In the genomic region with DNA sequence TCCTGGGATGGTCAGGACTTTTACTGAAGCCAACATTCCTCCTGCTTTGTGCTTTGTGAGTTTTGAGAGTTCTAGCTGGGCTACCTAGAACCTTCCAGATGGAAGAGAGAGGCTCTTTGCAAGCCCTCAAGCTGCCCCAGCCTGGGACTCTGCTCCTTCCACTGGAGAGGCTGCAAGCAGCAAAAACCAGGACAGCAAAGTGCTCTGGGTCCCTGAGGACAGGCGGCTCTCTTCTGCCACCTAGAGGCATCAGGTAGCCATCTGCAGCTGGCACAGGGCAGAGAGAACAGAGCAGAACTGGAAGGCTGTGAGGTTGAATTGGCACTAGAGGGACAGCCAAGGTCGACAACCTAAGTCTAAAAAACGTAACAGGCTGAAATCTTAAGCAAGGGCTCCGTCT, we compare ENCODE assay signal across 8 mouse cellular contexts. TPM values are rescaled to one million over a fixed set of nuclear protein-coding genes. Genes with fewer than 3 reads are reported as not detected.
DNase-seq lines count a peak whose midpoint lies in the region; ATAC-seq and TF ChIP-seq lines count a peak whose summit lies in the region.

No protein-coding gene starts in this region.

- no peaks in the 10 kb centered on the region for H3K9me3 ChIP-seq in heart, embryonic 12.5 days (replicated peaks)
- H3K9me3 ChIP-seq in hindbrain, embryonic 16.5 days (ENCODE audit: control insufficient read depth, low read length) = 0 out of 2 replicates have a peak, but pooled peaks cover 2% of the 10 kb centered on the region
- H3K9me3 ChIP-seq in stomach, postnatal 0 days (ENCODE audit: control insufficient read depth, low read length) = no peaks in the 10 kb centered on the region

- ATAC-seq in heart, embryonic 12.5 days (ENCODE audit: insufficient number of reproducible peaks, low FRiP score) = no peak
- peak; percentile 72; the same call in 1 of the 2 replicates for ATAC-seq in hindbrain, embryonic 16.5 days
- no peak for ATAC-seq in stomach, postnatal 0 days (ENCODE audit: low FRiP score, low TSS enrichment)

- H3K4me2 ChIP-seq in heart, embryonic 12.5 days = no peak overlapping the region
- H3K4me2 ChIP-seq in hindbrain, embryonic 16.5 days (ENCODE audit: low read length) = no peak overlapping the region
- no peak overlapping the region for H3K4me2 ChIP-seq in stomach, postnatal 0 days (replicated peaks; ENCODE audit: low read depth)

- no peak overlapping the region for H3K9ac ChIP-seq in heart, embryonic 12.5 days
- H3K9ac ChIP-seq in hindbrain, embryonic 16.5 days (ENCODE audit: low read depth, low read length) = no peak overlapping the region
- H3K9ac ChIP-seq in stomach, postnatal 0 days (ENCODE audit: low read length) = no peak overlapping the region

- 16% methylated on average over 4 of the region's 4 CpGs for WGBS in heart, embryonic 12.5 days
- WGBS in hindbrain, embryonic 16.5 days = 23% methylated on average over 4 of the region's 4 CpGs
- 23% methylated on average over 4 of the region's 4 CpGs for WGBS in stomach, postnatal 0 days

- 0 out of 2 replicates have a peak, but pooled peaks cover 5% of the 10 kb centered on the region for H3K27me3 ChIP-seq in heart, embryonic 12.5 days (replicated peaks)
- H3K27me3 ChIP-seq in hindbrain, embryonic 16.5 days (replicated peaks; ENCODE audit: control insufficient read depth, insufficient read depth, low read length) = no peaks in the 10 kb centered on the region
- no peaks in the 10 kb centered on the region for H3K27me3 ChIP-seq in stomach, postnatal 0 days (ENCODE audit: control insufficient read depth, insufficient read depth, low read length)

- no peak overlapping the region for H3K4me3 ChIP-seq in heart, embryonic 12.5 days
- no peak overlapping the region for H3K4me3 ChIP-seq in hindbrain, embryonic 16.5 days (ENCODE audit: low read length)
- H3K4me3 ChIP-seq in stomach, postnatal 0 days (ENCODE audit: low read depth, low read length) = no peak overlapping the region

- H3K36me3 ChIP-seq in heart, embryonic 12.5 days = no peaks in the 10 kb centered on the region
- H3K36me3 ChIP-seq in hindbrain, embryonic 16.5 days (ENCODE audit: control insufficient read depth, insufficient read depth, low read length) = no peaks in the 10 kb centered on the region
- no peaks in the 10 kb centered on the region for H3K36me3 ChIP-seq in stomach, postnatal 0 days (ENCODE audit: control insufficient read depth, insufficient read depth, low read length)

- peak; percentile 17 to 46 for DNase-seq in heart, adult 9 months (ENCODE audit: low spot score in 2 of 2)
- peak; percentile 83 for DNase-seq in adrenal gland, postnatal 14 days
- DNase-seq in embryo, embryonic 11.5 days (ENCODE audit: low read depth, low spot score) = peak; percentile 42
- peak; percentile 75 to 79 for DNase-seq in left cerebral cortex, postnatal 14 days (ENCODE audit: low spot score in 2 of 2)
- DNase-seq in naive thymus-derived CD4-positive, alpha-beta T cell, adult 2 months (ENCODE audit: low read depth) = peak; percentile 84
- DNase-seq in stomach, postnatal 0 days (ENCODE audit: low spot score) = peak; percentile 84

- no peak overlapping the region for H3K27ac ChIP-seq in heart, embryonic 12.5 days (ENCODE audit: poor library complexity, severe bottlenecking)
- no peak overlapping the region for H3K27ac ChIP-seq in hindbrain, embryonic 16.5 days (ENCODE audit: low read depth, low read length)
- no peak overlapping the region for H3K27ac ChIP-seq in stomach, postnatal 0 days (replicated peaks)

- H3K4me1 ChIP-seq in heart, embryonic 12.5 days (replicated peaks) = no peaks in the 10 kb centered on the region
- H3K4me1 ChIP-seq in hindbrain, embryonic 16.5 days (ENCODE audit: control insufficient read depth, insufficient read depth, low read depth, low read length) = no peaks in the 10 kb centered on the region
- H3K4me1 ChIP-seq in stomach, postnatal 0 days (replicated peaks; ENCODE audit: control insufficient read depth, insufficient read depth) = no peaks in the 10 kb centered on the region

- peak; percentile 96 for TF ChIP-seq CTCF in stomach, postnatal 0 days (IDR thresholded peaks at IDR 0.05; ENCODE audit: low read depth)

- intact Hi-C loops in left cerebral cortex, postnatal 14 days (cut with DNase I) = loop anchor here (2.0 to 5.0 kb wide), 2 partner anchors 50 to 177 kb away; no protein-coding TSS in a partner anchor

- TF ChIP-seq EP300 in stomach, postnatal 0 days (optimal IDR thresholded peaks at IDR 0.05) = no peak

RNA-seq across cellular contexts. Expression of gene Tmprss3, which starts 11.4 kb away (rescaled TPM):
- polyA plus RNA-seq in heart, embryonic 12.5 days (2016; fragmentation: Nextera tagmentation; extraction: Ambion mirVana) = not detected in 2 replicates
- 0.11 TPM in 1 of 2 replicates, not detected in the other for total RNA-seq in adrenal gland, postnatal 14 days (2021)
- not detected in 2 replicates for polyA plus RNA-seq in hindbrain, embryonic 16.5 days (2015; fragmentation: Nextera tagmentation; extraction: Ambion mirVana)
- total RNA-seq in left cerebral cortex, postnatal 14 days (2021) = under 1 TPM in 1 of 2 experiments, not detected in 1; 0.13 TPM
- 0.39 TPM in 2 replicates for polyA plus RNA-seq in stomach, postnatal 0 days (2015; fragmentation: Nextera tagmentation; extraction: Ambion mirVana)

RNA-seq across cellular contexts. Expression of gene Ubash3a, which starts 20.3 kb away (rescaled TPM):
- 0.46 and 0.80 TPM in 2 replicates for polyA plus RNA-seq in heart, embryonic 12.5 days (2016; fragmentation: Nextera tagmentation; extraction: Ambion mirVana)
- 0.63 and 3.1 TPM in 2 replicates for total RNA-seq in adrenal gland, postnatal 14 days (2021)
- 0.15 TPM in 1 of 2 replicates, not detected in the other for polyA plus RNA-seq in hindbrain, embryonic 16.5 days (2015; fragmentation: Nextera tagmentation; extraction: Ambion mirVana)
- total RNA-seq in left cerebral cortex, postnatal 14 days (2021) = not detected
- polyA plus RNA-seq in stomach, postnatal 0 days (2015; fragmentation: Nextera tagmentation; extraction: Ambion mirVana) = 0.13 and 0.18 TPM in 2 replicates

RNA-seq across cellular contexts. Expression of gene Tff1, which starts 22.3 kb away (rescaled TPM):
- polyA plus RNA-seq in heart, embryonic 12.5 days (2016; fragmentation: Nextera tagmentation; extraction: Ambion mirVana) = not detected in 2 replicates
- total RNA-seq in adrenal gland, postnatal 14 days (2021) = not detected in 2 replicates
- polyA plus RNA-seq in hindbrain, embryonic 16.5 days (2015; fragmentation: Nextera tagmentation; extraction: Ambion mirVana) = not detected in 2 replicates
- total RNA-seq in left cerebral cortex, postnatal 14 days (2021) = not detected
- 9,478 and 9,587 TPM in 2 replicates for polyA plus RNA-seq in stomach, postnatal 0 days (2015; fragmentation: Nextera tagmentation; extraction: Ambion mirVana)

RNA-seq across cellular contexts. Expression of gene Tff2, which starts 43.3 kb away (rescaled TPM):
- polyA plus RNA-seq in heart, embryonic 12.5 days (2016; fragmentation: Nextera tagmentation; extraction: Ambion mirVana) = not detected in 2 replicates
- total RNA-seq in adrenal gland, postnatal 14 days (2021) = not detected in 2 replicates
- polyA plus RNA-seq in hindbrain, embryonic 16.5 days (2015; fragmentation: Nextera tagmentation; extraction: Ambion mirVana) = not detected in 2 replicates
- total RNA-seq in left cerebral cortex, postnatal 14 days (2021) = not detected
- 866 and 948 TPM in 2 replicates for polyA plus RNA-seq in stomach, postnatal 0 days (2015; fragmentation: Nextera tagmentation; extraction: Ambion mirVana)

RNA-seq across cellular contexts. Expression of gene Tff3, which starts 57.9 kb away (rescaled TPM):
- polyA plus RNA-seq in heart, embryonic 12.5 days (2016; fragmentation: Nextera tagmentation; extraction: Ambion mirVana) = not detected in 2 replicates
- 0.78 TPM in 1 of 2 replicates, not detected in the other for total RNA-seq in adrenal gland, postnatal 14 days (2021)
- polyA plus RNA-seq in hindbrain, embryonic 16.5 days (2015; fragmentation: Nextera tagmentation; extraction: Ambion mirVana) = 0.94 and 1.1 TPM in 2 replicates
- not detected for total RNA-seq in left cerebral cortex, postnatal 14 days (2021)
- polyA plus RNA-seq in stomach, postnatal 0 days (2015; fragmentation: Nextera tagmentation; extraction: Ambion mirVana) = 8.3 and 10.5 TPM in 2 replicates

Comparison
In these comparisons a context has a peak if more than half of its experiments do, and no peak if none do; other contexts are left out.
1. DNase-seq: peak in every context shown above with its lines; median percentile 84 in naive thymus-derived CD4-positive, alpha-beta T cell, adult 2 months; 84 in stomach, postnatal 0 days; 83 in adrenal gland, postnatal 14 days; 77 in left cerebral cortex, postnatal 14 days; 42 in embryo, embryonic 11.5 days; 32 in heart, adult 9 months.
2. RNA of gene Tff1, which starts 22.3 kb away (polyA plus RNA-seq): 9,478 to 9,587 TPM in stomach, postnatal 0 days; not detected in heart, embryonic 12.5 days and not detected in hindbrain, embryonic 16.5 days; every median in the first group is over 1,000 times any median in the second.